Mouse (Mus musculus) heart, embryonic 13.5 days (tissue): Measurements from ENCODE around the gene Ccl27a. TPM values are rescaled to one million over a fixed set of nuclear protein-coding genes. Genes with fewer than 3 reads are reported as not detected.

Source experiments
- ATAC-seq: fragments of 200-750 bp; cut with Nextera tagmentation; 2 replicates; pipeline ENCODE4 v1.8.0; 2017; ENCODE audit warnings: moderate TSS enrichment; ENCODE audit not compliant: insufficient number of reproducible peaks, low FRiP score, low TSS enrichment; ENCODE audit errors: extremely low read depth
- H3K27ac ChIP-seq: fragments of 300-500 bp; sonication (generic); replicated peaks from 2 replicates; pipeline ENCODE4 v1.5.1; 2015; ENCODE audit warnings: moderate library complexity, mild to moderate bottlenecking, inconsistent platforms
- H3K27me3 ChIP-seq: fragments of 300-500 bp; sonication (generic); replicated peaks from 2 replicates; pipeline ENCODE4 v1.6.1; 2015; ENCODE audit warnings: mild to moderate bottlenecking, inconsistent platforms
- H3K36me3 ChIP-seq: fragments of 300-500 bp; sonication (generic); 2 replicates; pipeline ENCODE4 v1.6.1; 2015; ENCODE audit warnings: mild to moderate bottlenecking, inconsistent platforms
- H3K4me1 ChIP-seq: fragments of 300-500 bp; sonication (generic); 2 replicates; pipeline ENCODE4 v1.6.1; 2015; ENCODE audit warnings: inconsistent platforms
- H3K4me2 ChIP-seq: fragments of 300-500 bp; sonication (generic); 2 replicates; pipeline ENCODE4 v1.6.1; 2015; ENCODE audit warnings: inconsistent platforms, mild to moderate bottlenecking, moderate library complexity
- H3K4me3 ChIP-seq: fragments of 300-500 bp; sonication (generic); 2 replicates; pipeline ENCODE4 v1.5.1; 2015; ENCODE audit warnings: moderate library complexity, mild to moderate bottlenecking, inconsistent platforms
- H3K9ac ChIP-seq: fragments of 300-500 bp; sonication (generic); 2 replicates; pipeline ENCODE4 v1.6.1; 2015; ENCODE audit warnings: inconsistent platforms, mild to moderate bottlenecking, moderate library complexity
- H3K9me3 ChIP-seq: fragments of 300-500 bp; sonication (generic); 2 replicates; pipeline ENCODE4 v1.6.1; 2016; ENCODE audit warnings: inconsistent platforms
- WGBS: fragments of 180-500 bp; shearing (Covaris S2); methylation state at CpG from one replicate; pipeline ENCODE4 v1.1.7; 2015; ENCODE audit warnings: mixed read lengths; 5-methylcytosine and 5-hydroxymethylcytosine counted together
- polyA plus RNA-seq: library from polyadenylated mRNA; unstranded; fragments of >200 nt; fragmentation: Nextera tagmentation; extraction: Ambion mirVana; gene quantifications from 2 replicates; pipeline ENCODE4 v1.2.1, GENCODE M21; 2015

Gene Ccl27a
- polyA plus RNA-seq, 1 experiment from 2014 or later: 44.5 TPM

- peaks cover 35% of the 10 kb centered on the region for H3K4me1 ChIP-seq
- peak within 1 kb of the TSS; percentile 78 for H3K4me2 ChIP-seq
- H3K36me3 ChIP-seq: peaks cover 24% of the 10 kb centered on the region
- ATAC-seq: peak; percentile 52
- no peaks in the 10 kb centered on the region for H3K27me3 ChIP-seq
- H3K9me3 ChIP-seq: no peaks in the 10 kb centered on the region
- 13% methylated on average over 14 of the region's 14 CpGs for WGBS
- H3K9ac ChIP-seq: peak within 1 kb of the TSS; percentile 87
- peak within 1 kb of the TSS; percentile 76 for H3K4me3 ChIP-seq
- peak within 1 kb of the TSS; percentile 94 for H3K27ac ChIP-seq
These were observed 19.2 kb downstream of the Ccl27a start, which contains the start of gene Galt for GRCm38 (mm10) chr4:41754797-41755337. Gene Galt, plus strand, starts transcription at chr4:41755228.

- Histone ChIP-seq H3K27ac (no peak overlapping the region), H3K36me3 (peaks cover 31% of the 10 kb centered on the region), H3K4me1 (peaks cover 10% of the 10 kb centered on the region), H3K9me3 (peaks cover 13% of the 10 kb centered on the region), H3K9ac (no peak overlapping the region), H3K4me2 (no peak overlapping the region), H3K27me3 (no peaks in the 10 kb centered on the region; the same call in 1 of the 2 replicates), H3K4me3 (no peak overlapping the region)
- WGBS: 52% methylated on average over 1 of the region's 1 CpGs
- no peak for ATAC-seq
These were observed 29.0 kb downstream of the Ccl27a start for GRCm38 (mm10) chr4:41745021-41745420.

- no peak overlapping the region for H3K4me3 ChIP-seq
- H3K9ac ChIP-seq: no peak overlapping the region
- peaks cover 16% of the 10 kb centered on the region for H3K4me1 ChIP-seq
- no peak for ATAC-seq
- no peaks in the 10 kb centered on the region; the same call in 1 of the 2 replicates for H3K27me3 ChIP-seq
- 60% methylated on average over 2 of the region's 2 CpGs for WGBS
- H3K9me3 ChIP-seq: peaks cover 13% of the 10 kb centered on the region
- peaks cover 35% of the 10 kb centered on the region for H3K36me3 ChIP-seq
- no peak overlapping the region for H3K27ac ChIP-seq
- no peak overlapping the region for H3K4me2 ChIP-seq
These were observed 29.9 kb downstream of the Ccl27a start for GRCm38 (mm10) chr4:41744131-41744530.

GRCm38 (mm10) chr4:41741158-41741560, 32.9 kb downstream of the Ccl27a start:
- ATAC-seq: peak; percentile 89
- H3K27ac ChIP-seq: peak overlapping the region; percentile 79

GRCm38 (mm10) chr4:41740380-41741157, 33.5 kb downstream of the Ccl27a start:
- peak overlapping the region; percentile 79 for H3K27ac ChIP-seq
- peaks cover 16% of the 10 kb centered on the region for H3K4me1 ChIP-seq
- peak; percentile 67 for ATAC-seq
- WGBS: under 1% methylated on average over 48 of the region's 48 CpGs
- H3K9ac ChIP-seq: peak overlapping the region; percentile 83
- no peaks in the 10 kb centered on the region for H3K9me3 ChIP-seq
- H3K4me2 ChIP-seq: peak overlapping the region; percentile 94
- peaks cover 5% of the 10 kb centered on the region; the same call in 1 of the 2 replicates for H3K27me3 ChIP-seq
- H3K36me3 ChIP-seq: peaks cover 15% of the 10 kb centered on the region
- H3K4me3 ChIP-seq: peak overlapping the region; percentile 68

More at GRCm38 (mm10) chr4:41741158-41741560, 32.9 kb downstream of the Ccl27a start:
- Histone ChIP-seq H3K9ac (peak overlapping the region; percentile 83), H3K4me3 (peak overlapping the region; percentile 68), H3K27me3 (no peaks in the 10 kb centered on the region; the same call in 1 of the 2 replicates), H3K9me3 (peaks cover 4% of the 10 kb centered on the region), H3K4me2 (peak overlapping the region; percentile 94), H3K4me1 (peaks cover 16% of the 10 kb centered on the region), H3K36me3 (peaks cover 19% of the 10 kb centered on the region)
- under 1% methylated on average over 27 of the region's 27 CpGs for WGBS

GRCm38 (mm10) chr4:41739260-41739659, 34.8 kb downstream of the Ccl27a start:
- Histone ChIP-seq H3K9me3 (no peaks in the 10 kb centered on the region; the same call in 1 of the 2 replicates), H3K4me2 (peak overlapping the region; percentile 94; the same call in 1 of the 2 replicates), H3K36me3 (peaks cover 15% of the 10 kb centered on the region), H3K4me1 (peaks cover 16% of the 10 kb centered on the region), H3K4me3 (no peak overlapping the region), H3K9ac (no peak overlapping the region), H3K27me3 (peaks cover 17% of the 10 kb centered on the region), H3K27ac (no peak overlapping the region)
- 94% methylated on average over 13 of the region's 13 CpGs for WGBS
- ATAC-seq: no peak

GRCm38 (mm10) chr4:41738256-41738603, 35.8 kb downstream of the Ccl27a start:
- WGBS: 72% methylated on average over 1 of the region's 1 CpGs
- no peak for ATAC-seq
- no peaks in the 10 kb centered on the region; the same call in 1 of the 2 replicates for H3K9me3 ChIP-seq

GRCm38 (mm10) chr4:41737602-41738255, 36.3 kb downstream of the Ccl27a start:
- 38% methylated on average over 8 of the region's 8 CpGs for whole genome bisulfite sequencing
- Histone ChIP-seq H3K4me1 (peaks cover 16% of the 10 kb centered on the region), H3K27me3 (peaks cover 32% of the 10 kb centered on the region), H3K27ac (no peak overlapping the region), H3K9me3 (no peaks in the 10 kb centered on the region; the same call in 1 of the 2 replicates), H3K4me3 (no peak overlapping the region), H3K9ac (no peak overlapping the region), H3K4me2 (no peak overlapping the region), H3K36me3 (peaks cover 15% of the 10 kb centered on the region)
- ATAC-seq: no peak

More at GRCm38 (mm10) chr4:41738256-41738603, 35.8 kb downstream of the Ccl27a start:
- no peak overlapping the region for H3K9ac ChIP-seq
- no peak overlapping the region for H3K4me2 ChIP-seq
- H3K27me3 ChIP-seq: peaks cover 27% of the 10 kb centered on the region
- H3K36me3 ChIP-seq: peaks cover 15% of the 10 kb centered on the region
- H3K4me3 ChIP-seq: no peak overlapping the region
- peaks cover 16% of the 10 kb centered on the region for H3K4me1 ChIP-seq
- no peak overlapping the region for H3K27ac ChIP-seq

- Histone ChIP-seq H3K27ac (no peak within 1 kb of the TSS), H3K9me3 (no peaks in the 10 kb centered on the region; the same call in 1 of the 2 replicates), H3K4me3 (peak within 1 kb of the TSS; percentile 51), H3K4me2 (peak within 1 kb of the TSS; percentile 77), H3K4me1 (peaks cover 9% of the 10 kb centered on the region), H3K9ac (peak within 1 kb of the TSS; percentile 72), H3K36me3 (no peaks in the 10 kb centered on the region), H3K27me3 (peaks cover 92% of the 10 kb centered on the region)
- WGBS: 2% methylated on average over 42 of the region's 50 CpGs
- no peak for ATAC-seq
These were observed 42.8 kb downstream of the Ccl27a start, which contains the start of gene Arid3c for GRCm38 (mm10) chr4:41731052-41731765. Gene Arid3c, minus strand, starts transcription at chr4:41731142.

GRCm38 (mm10) chr4:41726826-41727621, 47.0 kb downstream of the Ccl27a start:
- Histone ChIP-seq H3K9ac (no peak overlapping the region), H3K27me3 (peaks cover 83% of the 10 kb centered on the region), H3K27ac (no peak overlapping the region), H3K4me3 (no peak overlapping the region), H3K9me3 (no peaks in the 10 kb centered on the region), H3K4me1 (peaks cover 20% of the 10 kb centered on the region), H3K4me2 (no peak overlapping the region), H3K36me3 (no peaks in the 10 kb centered on the region)
- WGBS: 15% methylated on average over 20 of the region's 20 CpGs
- ATAC-seq: no peak
